27 mouse cellular contexts compared by ENCODE assay signal in the genomic region with DNA sequence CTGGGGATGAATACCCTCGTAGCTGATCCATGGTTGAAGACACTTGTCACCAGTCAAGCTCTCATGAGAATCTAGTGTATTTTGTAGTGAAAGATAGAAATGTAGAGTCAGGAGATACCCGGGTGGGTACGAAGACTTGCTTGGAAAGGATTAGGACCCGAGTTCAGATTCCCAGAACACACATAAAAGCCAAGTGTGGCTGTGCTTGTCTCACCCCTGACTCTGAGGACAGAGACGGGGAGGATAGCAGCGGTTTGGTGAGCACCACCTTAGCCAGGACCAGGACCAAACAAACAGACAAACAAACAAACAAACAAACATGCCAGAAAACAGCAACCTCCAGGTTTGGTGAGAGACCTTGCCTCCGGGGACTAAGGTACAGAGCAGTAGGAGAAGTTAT.
"Had no signal": no experiment of that assay in that cellular context is flagged by ENCODE, and none has a peak within 500 bp of the region (broad histone marks: within the 10 kb centered on the region; RNA-seq: fewer than 3 reads in every experiment).

No protein-coding gene starts in this region.

- H3K4me1 ChIP-seq: limb, embryonic 10.5 days; liver, embryonic 12.5 days; liver, embryonic 13.5 days; liver, embryonic 15.5 days; megakaryocyte, embryonic 14.5 days; midbrain, embryonic 10.5 days had no signal

- H3K4me3 ChIP-seq: limb, embryonic 10.5 days; limb, embryonic 12.5 days; limb, embryonic 13.5 days; limb, embryonic 15.5 days; liver, embryonic 12.5 days; liver, embryonic 13.5 days; liver, embryonic 15.5 days; lung, embryonic 15.5 days; megakaryocyte, embryonic 14.5 days; midbrain, embryonic 10.5 days; midbrain, embryonic 12.5 days; midbrain, embryonic 13.5 days; midbrain, embryonic 15.5 days; myocyte had no signal

- H3K27me3 ChIP-seq: limb, embryonic 15.5 days; liver, embryonic 12.5 days; liver, embryonic 13.5 days; liver, embryonic 15.5 days; lung, embryonic 15.5 days; megakaryocyte, embryonic 14.5 days; midbrain, embryonic 12.5 days; midbrain, embryonic 13.5 days; midbrain, embryonic 15.5 days had no signal

- DNase-seq: left cerebral cortex, postnatal 4 days; liver; liver, embryonic 13.5 days; liver, postnatal 0 days; lung, adult 18-20 months; lung, adult 2 months; lung, embryonic 14.5 days; lung, postnatal 10 days; lung, postnatal 14 days; lung, postnatal 36 days; lung, postnatal 4 days; midbrain, embryonic 14.5 days had no signal

- H3K36me3 ChIP-seq: limb, embryonic 10.5 days; limb, embryonic 12.5 days; limb, embryonic 13.5 days; limb, embryonic 15.5 days; liver, embryonic 12.5 days; liver, embryonic 13.5 days; liver, embryonic 15.5 days; lung, embryonic 15.5 days; midbrain, embryonic 10.5 days; midbrain, embryonic 12.5 days; midbrain, embryonic 13.5 days; midbrain, embryonic 15.5 days had no signal

- H3K9me3 ChIP-seq: limb, embryonic 10.5 days; limb, embryonic 13.5 days; limb, embryonic 15.5 days; liver, embryonic 12.5 days; liver, embryonic 13.5 days; liver, embryonic 15.5 days; lung, embryonic 15.5 days; megakaryocyte, embryonic 14.5 days; midbrain, embryonic 10.5 days; midbrain, embryonic 12.5 days; midbrain, embryonic 13.5 days; midbrain, embryonic 15.5 days had no signal

- H3K27ac ChIP-seq: limb, embryonic 10.5 days; limb, embryonic 12.5 days; limb, embryonic 13.5 days; limb, embryonic 15.5 days; liver, embryonic 12.5 days; liver, embryonic 13.5 days; liver, embryonic 14.5 days; liver, embryonic 15.5 days; lung, embryonic 15.5 days; macrophage; midbrain, embryonic 10.5 days; midbrain, embryonic 12.5 days; midbrain, embryonic 13.5 days; midbrain, embryonic 15.5 days had no signal
